Mouse (Mus musculus): ENCODE measurements around the gene Tubb4b.

The Tubb4b gene

DNA sequence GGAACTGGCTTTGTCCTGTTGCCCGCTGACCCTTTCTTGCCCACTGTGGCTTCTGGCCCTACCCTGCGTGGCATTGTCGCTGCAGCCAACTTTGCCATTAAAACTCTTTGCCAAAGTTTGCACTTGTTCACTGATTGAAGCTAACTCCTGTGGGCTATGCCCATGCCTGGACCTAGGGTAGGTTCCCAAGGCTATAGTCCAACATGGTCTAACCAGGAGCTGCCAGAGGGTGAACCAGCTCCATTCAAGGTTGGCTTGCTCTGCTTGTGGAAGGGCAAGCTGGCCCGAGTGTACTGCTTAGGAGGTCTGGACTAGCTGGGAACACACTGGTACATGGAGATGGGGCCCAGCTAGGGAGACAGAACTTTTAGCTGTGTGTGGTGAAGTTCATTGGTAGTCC lies 19.6 kb upstream of the Tubb4b start:
- no peak for DNase-seq

DNA sequence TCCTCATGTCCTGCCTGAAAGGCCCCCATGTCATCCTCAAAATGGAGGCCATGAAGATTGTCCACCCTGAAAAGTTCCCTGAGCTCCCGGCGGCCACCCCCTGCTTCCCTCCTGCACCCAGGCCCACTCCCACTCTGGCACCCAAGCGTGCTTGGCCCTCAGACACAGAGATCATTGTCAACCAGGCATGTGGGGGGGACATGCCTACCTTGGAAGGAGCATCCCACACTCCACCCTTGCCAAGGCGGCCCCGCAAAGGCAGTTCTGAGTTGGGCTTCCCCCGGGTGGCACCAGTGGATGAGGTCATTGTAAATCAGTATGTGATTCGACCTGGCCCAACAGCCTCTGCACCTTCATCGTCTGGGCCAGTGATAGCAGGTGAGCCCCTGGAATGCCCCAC lies 18.8 kb upstream of the Tubb4b start:
- peak; percentile 63 for DNase-seq

DNA sequence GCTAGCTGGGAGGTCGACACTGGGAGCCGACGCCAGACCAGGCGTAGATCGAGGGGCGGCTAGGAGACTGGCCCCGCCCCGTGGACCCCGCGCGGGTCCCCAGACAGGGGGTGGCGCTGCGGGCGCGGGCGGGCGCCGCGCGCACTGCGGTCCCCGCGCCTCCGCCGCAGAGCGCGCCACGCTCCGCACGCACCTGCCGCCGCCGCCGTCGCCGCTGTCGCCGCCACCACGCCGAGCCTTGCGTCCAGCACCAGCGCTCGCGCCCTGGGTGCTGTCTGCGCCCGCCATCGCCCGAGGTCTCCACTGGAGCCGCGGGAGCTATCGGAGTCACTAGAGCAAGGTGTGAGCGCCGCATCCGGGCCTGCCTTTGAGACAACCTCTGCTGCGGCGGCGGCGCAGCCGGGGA lies 17.6 kb upstream of the Tubb4b start, which contains the start of the genes Rnf208 and Cysrt1:
Gene Rnf208, plus strand, starts transcription at position 155 of the 406 bp plus-strand sequence.
Gene Cysrt1, minus strand, starts transcription at position 352 of the 406 bp plus-strand sequence.
- peak; percentile 68 for DNase-seq

DNA sequence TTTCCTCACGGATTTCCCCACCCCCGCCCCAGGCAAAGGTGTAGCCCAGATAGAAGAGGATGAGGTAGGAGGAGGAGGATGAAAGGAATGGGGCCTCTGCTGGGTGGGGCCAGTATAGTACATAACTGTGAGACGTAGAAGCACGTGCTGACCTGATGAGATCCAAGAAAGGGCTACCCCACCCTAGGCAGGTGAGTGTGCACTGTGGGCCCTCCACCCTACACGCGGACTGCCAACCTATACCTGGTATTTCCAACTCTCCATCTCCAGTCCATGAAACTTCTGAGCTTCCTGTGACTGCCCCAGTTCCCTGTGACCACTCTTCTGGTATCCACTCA lies 16.9 kb upstream of the Tubb4b start:
- peak; percentile 60 for DNase-seq

DNA sequence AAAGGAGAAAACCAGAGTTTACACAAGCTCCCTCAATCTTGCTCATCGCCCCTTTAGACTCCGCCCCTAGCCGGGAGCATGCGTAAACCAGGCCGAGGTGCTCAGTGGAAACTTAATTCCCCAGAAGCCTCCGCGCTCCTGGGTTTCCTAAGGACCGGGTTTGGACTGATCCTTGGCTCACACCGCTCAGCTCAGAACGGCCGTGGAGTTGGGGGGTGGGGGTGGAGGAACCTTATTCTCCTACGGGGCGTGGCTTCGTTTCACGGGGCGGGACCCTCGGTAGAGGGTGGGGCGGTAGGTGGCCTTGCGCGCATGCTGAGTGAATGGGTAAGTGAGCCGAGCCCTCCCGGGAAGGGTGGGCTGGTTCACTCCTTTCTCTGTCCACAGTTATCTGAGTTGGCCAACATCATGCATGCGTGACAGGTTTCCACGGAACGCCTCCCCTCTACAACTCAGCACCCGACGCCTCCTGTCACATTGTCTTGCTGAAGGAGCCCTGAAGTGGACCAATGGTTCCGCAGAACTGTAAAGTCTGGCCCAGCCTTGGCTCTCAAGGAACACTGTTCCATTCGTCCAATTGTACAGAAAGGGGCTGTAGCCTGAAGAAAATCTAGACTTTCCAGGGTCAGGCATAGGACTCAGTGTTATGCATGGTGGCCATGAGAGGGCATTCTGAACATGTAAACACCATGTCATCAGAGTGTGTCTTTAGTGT lies 16.4 kb upstream of the Tubb4b start:
- peak; percentile 83 for DNase-seq

DNA sequence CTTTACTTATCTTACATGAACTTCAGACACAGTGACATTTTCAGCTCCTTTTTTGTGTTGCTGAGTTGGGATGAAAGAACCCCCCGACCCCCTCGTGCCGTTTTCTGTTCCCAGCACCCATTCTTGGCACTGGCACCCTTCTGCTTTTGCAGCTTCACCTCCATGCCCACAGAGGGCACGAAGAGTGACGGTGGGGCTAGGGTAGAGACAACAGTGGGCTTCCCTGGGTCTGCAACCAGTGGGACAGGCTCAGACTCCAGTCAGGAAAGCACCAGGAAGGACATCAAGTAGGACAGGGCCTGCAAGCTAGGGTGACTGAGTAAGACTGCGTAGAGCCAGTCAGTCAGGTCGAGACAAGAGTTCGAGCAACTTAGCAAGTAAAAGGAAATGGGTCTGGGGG lies 15.8 kb upstream of the Tubb4b start:
- DNase-seq, result peak; percentile 56

DNA sequence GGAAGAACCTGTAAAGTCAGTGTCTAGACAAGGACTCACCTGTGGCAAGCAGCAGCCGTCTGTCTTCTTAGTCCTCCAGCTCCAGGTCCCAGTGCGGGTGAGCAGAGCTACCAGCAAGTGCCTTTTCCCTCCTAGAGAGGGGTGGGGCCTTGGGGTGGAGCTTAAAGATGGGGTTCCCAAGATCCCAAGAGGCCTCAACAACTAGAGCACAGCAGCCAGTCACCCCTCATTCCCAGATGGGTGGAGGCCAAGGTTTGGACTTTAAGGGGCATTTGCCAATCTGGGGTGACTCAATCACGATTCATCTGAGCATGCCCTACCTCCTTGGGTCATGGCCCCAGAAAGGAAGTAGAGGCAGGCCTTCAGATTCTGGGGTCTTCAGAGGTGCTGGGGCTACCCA lies 15.3 kb upstream of the Tubb4b start:
- DNase-seq, result peak; percentile 60

DNA sequence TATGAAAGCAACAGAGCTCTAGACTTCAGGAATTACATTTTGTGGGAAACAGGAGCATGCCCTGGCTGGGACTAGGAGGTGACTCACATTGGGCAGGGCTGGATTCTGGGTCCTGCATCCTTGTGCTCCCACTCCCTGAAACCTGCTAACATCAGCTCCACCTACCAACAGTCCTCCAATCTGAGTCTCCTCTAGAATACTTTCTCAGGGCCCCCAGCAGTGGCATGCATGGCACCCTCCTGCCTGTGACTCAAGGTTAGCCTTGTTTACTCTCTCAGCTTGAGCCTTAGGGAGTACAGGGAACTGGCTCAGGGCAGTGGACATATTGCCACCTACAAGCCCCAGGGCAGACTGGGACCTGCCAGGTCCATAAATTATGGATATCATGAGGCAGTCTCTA lies 13.6 kb upstream of the Tubb4b start:
- DNase-seq, result no peak

DNA sequence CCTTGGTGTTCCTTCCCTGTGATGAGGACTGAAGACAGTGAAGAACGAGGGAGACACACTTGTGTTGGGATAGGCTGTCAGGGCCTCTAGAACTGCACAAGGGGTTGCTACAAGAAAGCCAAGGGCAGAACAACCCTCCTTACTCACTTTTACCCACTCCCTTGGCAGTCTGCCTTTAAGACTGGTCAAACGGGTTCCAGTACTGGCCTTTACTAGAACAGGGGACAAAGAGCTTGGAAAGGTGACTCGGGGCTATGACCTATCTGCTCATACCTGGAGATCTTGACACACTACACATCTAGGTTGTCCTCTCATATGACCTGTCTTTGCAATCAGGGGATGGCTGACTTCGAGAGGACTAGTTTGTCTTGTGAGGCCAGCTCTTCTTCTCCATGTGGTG lies 13.0 kb upstream of the Tubb4b start:
- DNase-seq, result no peak

DNA sequence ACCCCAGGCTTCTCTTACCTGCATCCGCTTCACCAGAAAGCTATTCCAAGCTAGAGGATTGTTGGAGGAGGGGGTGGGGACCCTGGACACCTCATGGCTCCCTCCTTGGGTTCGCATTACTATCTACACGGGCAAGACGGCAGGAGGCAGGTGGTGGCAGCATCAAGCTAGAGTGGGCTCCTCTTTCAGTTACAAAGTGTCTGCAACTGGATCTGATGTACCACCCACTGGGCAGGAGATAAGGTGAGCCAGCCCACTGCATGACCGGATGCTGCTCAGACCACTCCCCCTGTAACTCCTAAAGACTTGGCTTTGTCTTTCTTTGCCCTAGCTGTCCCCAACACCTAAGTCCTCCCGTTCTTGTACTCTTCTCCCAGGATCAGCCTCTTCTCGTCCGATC lies 12.1 kb upstream of the Tubb4b start, which contains the start of gene Rnf224:
Gene Rnf224, minus strand, starts transcription at position 174 of the 400 bp plus-strand sequence.
- DNase-seq, result no peak

DNA sequence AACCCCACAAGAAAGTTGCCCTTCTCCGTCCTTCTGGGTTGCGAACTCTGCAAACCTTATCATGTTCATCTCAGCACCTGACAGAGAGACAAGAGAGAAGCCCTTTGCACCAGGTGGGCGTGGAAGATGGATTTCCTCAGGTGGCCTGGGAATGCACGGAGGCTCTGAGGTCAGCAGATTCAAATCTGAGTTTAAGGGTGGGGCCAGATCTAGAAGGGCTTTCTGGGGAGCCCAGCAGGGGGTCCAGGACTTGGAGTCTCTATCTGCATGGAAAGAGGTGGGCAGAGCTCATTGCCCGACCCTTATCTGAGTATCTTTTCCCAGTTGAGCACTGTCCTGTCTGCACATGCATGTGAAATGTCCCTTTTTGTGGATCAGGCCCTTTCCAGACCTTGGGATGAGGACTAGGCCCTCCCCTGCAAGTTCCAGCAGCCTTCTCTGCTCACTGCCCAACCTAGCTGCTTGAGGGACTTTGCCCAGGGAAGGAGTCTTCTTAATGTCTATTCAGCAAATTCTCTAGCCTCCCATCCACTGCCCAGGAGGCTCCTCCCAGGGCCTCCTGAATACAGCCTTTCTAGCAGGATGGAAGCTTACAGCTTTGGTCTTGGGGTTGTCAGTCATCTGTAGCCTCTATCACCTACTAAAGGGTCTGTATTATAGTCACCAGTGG lies 10.2 kb upstream of the Tubb4b start:
- DNase-seq, result no peak

DNA sequence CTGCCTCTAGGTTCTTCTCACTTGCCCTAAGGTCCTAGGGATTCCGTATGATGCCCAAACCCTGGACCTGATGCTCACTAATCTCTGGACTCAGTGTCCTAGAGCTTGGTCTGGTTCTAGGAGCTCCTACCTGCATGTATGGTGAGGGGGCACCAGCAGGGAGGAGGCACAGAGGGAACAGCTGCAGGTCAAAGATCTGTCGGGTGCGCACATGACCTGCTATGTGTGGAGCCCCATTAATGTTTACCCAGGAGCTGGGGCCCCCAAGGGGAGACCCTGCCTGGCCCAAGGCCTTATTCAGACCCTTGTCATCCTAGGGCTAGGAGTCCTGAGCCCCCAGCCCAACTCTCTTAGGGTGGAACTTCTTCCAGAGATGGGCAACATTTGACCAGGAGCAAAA lies 9.5 kb upstream of the Tubb4b start, which contains the start of gene Slc34a3:
Gene Slc34a3, minus strand, starts transcription at position 315 of the 400 bp plus-strand sequence.
- no peak for DNase-seq

DNA sequence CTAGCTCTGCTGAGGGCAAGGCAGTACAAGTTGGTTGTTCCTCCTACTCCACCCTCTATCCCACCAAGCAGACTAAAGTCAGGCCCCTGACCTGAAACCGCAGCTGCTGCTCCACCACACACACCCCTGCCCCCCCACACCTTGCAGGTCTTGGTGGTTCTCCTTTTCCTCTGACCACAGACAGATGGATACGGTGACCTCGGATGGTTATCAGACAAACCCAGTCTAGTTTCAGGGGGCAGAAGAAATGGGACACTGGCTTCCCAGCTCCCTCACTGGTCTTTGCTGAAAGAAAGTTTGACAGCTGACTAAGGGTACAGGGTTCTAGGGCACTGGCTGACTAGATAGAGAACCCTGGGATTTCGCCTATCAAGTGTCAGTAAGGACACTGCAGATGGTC lies 8.9 kb upstream of the Tubb4b start:
- DNase-seq, result no peak

DNA sequence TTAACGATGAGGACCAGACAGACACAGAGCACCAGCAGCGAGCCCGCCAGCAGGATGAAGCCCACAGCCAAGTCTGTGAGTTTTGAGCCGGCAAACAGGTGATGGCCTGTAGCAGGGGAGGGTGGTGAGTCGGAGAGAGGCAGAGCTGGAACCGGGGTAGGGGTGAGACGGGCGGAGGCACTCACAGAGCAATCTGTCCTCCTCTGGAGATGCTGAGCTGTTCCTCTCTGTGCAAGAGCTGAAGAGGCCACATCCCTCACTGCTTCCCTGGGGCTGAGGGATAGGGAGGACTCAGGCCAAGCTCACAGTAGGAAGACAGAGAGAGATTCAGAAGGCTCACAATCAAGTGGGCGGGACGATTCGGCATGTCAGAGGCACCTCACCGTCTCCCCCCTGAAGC lies 6.5 kb upstream of the Tubb4b start:
- DNase-seq, result no peak

DNA sequence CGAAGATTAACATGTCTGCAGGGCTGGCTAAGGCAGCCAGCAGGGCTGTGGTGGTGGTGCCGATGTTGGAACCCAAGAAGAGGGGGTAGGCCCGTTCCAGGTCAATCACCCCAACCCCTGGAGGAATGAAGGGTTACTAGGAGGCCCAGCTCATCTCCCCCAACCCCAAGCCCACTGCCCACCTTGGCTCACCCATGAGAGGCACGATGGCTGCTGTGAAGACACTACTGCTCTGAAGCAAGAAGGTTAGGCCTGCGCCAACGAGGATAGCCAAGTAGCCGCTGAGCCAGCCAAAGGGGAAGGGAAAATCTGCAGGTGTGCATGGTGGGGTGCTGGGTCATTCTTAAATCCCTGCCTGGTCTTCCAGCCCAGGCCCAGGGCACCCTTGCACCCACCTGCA lies 6.1 kb upstream of the Tubb4b start:
- no peak for DNase-seq

DNA sequence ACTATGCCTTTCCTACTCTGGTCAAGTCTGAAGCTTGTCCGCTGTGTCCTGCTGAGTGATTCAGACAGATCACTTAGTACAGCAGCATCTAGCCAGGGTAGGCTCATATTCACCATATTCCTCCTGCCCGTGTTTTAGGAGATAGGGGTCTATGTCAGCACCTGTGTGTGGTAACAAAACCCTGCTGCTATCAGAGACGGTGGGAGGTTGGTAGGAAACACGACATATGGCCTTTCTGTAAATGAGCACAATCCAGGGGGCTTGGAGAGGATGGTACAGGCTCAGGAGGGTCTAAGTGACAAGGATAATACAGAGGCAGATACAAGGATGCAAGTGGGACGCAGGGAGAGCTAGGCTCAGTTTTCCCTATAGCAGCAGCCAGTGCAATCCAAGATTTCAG lies 5.1 kb upstream of the Tubb4b start:
- DNase-seq, result no peak

DNA sequence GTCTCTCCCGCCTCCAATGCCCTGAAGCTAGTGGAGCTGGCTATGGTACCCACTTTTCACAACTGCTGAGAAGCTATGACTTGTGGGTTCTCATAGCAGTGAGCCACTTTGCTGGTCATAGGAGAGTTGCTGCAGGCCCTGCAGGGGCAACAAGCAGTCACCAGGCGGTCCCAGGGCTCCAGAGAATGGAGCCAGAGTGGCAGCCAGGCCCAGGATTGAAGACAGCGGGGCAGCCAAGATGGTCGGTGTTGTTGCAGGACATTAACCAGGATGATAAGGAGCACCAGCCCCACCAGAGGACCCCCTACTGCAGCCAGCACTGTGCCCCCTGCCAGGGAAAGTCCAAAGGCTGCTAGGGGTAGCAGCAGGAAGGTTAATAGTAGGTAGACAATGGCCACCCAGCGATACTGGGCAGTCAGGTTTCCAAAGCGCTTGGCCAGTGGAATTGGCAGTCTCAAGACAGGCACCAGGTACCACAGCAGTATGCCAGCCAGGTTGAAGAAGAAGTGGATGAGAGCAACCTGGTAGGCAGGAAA lies 4.6 kb upstream of the Tubb4b start:
- DNase-seq, result peak; percentile 70

DNA sequence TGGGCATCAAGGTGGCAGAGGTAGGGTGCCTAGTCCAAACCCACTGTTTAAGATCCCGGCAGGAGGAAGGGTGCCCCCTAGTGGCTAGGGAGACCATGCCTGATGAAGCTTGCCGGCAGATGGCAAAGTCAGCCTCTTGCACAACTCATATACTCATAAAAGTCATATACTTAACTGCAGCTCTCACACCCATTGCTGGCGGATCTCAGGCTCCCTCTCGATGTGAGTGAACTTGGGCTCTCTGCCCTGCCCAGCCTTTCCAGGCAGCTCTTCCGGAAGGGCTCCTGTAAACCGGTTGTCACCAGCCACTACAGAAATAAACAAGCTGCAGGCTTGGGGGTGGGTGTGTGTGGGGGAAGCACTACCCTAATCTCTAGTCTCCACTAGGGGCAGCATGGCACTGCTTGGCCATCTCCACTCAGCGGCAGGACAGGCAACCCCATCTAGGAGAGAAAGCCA lies 4.0 kb upstream of the Tubb4b start:
- DNase-seq, result peak; percentile 93

DNA sequence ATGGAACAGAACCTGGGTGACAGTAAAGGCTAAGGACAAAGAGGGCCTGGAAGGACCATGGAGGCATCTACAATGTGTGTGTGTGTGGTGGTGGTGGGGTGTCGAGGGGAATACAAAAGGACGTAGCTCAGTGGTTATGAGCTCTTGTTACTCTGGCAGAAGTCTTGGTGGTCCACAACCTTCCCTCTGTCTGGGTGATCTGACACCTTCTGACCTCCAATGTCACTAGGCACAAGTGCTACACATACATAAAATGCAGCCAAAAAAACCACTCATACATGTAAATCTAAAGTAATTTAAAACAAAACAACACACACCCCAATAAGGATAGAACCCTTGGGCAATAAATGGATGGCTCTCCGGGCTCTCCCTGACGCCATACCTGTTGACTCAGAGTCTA lies 2.9 kb upstream of the Tubb4b start:
- no peak for DNase-seq

DNA sequence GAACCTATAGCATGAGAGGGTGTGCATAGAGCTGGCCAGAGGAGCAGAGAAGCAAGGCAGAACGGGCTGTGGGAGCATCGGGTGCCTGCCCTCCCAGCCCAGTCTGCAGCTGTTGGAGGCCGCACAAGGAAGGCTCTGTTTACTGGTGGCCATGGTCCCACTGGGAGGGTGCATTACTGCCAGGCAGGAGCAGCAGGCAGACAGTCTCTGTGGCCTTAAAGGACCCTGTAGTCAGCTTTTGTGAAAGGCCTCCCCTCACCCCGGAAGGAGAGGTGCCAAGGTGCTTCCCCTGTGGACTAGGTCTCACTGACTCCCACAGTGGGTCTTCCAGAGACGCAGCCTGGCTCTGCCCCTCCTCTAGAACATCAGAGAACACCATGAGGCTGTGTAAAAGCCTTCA lies 2.4 kb upstream of the Tubb4b start:
- DNase-seq, result peak; percentile 72

DNA sequence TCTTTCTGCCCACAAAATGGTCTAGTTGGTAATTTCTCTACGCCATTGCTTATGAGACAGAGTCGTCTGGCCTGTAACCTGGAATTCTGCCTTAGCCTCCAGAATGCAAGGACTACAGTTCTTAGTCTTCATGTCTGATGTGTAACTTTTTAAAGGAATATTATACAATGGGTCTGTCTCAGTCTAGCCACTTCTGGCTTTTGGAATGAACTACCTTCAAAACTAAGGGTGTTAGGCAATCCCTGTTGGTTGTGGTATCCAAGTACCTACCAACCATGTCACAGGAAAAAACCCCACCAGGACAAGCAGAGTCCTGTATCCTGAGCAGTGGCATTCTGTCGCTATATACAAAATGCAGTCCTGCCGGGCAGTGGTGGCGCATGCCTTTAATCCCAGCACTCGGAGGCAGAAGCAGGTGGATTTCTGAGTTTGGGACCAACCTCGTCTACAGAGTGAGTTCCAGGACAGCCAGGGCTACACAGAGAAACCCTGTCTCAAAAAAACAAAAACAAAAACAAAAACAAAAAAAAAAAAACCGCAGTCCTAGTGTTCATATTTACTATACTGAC lies 1.4 kb upstream of the Tubb4b start:
- peak; percentile 45 for DNase-seq

DNA sequence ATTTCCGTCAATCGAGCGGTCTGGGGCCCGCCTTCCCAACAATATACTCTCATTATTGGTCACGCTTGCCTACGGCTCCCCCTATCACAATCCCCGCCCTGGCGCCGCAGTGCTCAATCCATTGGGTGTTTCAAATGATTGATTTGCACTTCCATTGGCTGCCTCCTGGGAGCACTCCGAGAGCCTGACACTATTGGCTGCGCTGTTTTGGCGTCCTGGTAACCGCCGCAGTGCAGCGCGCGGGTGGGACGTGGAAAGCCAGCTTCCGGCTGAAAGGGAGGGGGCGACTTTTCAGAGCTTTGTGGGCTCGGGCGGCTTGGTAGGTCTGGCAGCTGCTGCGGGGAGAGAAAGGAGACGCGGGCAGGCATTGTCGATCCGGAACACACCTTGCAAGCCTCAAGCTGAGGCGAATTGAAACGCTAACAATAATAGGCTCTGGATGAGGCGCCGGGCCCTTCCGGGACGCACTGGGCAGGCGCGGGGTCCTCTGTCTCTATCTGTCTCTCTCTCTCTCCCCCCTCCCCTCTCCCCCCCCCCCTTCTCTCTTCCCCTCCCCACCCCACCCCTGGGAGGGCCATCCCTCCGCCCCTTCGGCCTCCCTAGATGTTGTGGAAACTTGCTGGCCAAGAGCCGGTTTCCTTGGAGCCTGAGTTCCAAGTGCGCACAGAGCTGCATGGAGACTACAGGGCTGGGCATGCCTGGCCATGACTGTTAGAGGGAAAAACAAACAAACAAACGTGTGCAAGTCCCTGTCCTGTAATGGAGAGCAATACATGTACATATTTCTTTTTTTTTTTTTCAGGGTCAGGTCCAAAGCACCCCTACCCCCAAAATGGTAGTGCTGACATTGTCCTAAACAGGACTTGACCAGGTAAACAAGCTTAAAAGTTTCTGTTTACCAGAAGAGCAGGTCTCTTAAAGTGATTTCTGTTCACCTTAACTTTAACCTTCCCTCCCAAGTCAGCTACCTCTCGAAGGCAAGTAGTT lies 557 bp upstream of the Tubb4b start:
- DNase-seq, result peak; percentile 100

Data from cerebellum, adult 9-11 months (tissue).